Mouse (Mus musculus) embryonic facial prominence, embryonic 13.5 days (tissue): ENCODE results near the gene Fam122a. TPM values are rescaled to one million over a fixed set of nuclear protein-coding genes. Genes with fewer than 3 reads are reported as not detected.

Experiments
- ATAC-seq: fragments of 200-750 bp; cut with Nextera tagmentation; 2 replicates; pipeline ENCODE4 v1.8.0; 2017; ENCODE audit warnings: low read depth; ENCODE audit not compliant: insufficient number of reproducible peaks, insufficient read depth, low FRiP score, low TSS enrichment
- H3K27ac ChIP-seq: fragments of 300-500 bp; sonication (generic); 2 replicates; pipeline ENCODE4 v1.5.1; 2015; ENCODE audit warnings: moderate library complexity, mild to moderate bottlenecking, inconsistent platforms
- H3K27me3 ChIP-seq: fragments of 300-500 bp; sonication (generic); 2 replicates; pipeline ENCODE4 v1.6.1; 2015; ENCODE audit warnings: mild to moderate bottlenecking, inconsistent platforms
- H3K36me3 ChIP-seq: fragments of 300-500 bp; sonication (generic); 2 replicates; pipeline ENCODE4 v1.6.1; 2015; ENCODE audit warnings: mild to moderate bottlenecking, inconsistent platforms
- H3K4me1 ChIP-seq: fragments of 300-500 bp; sonication (generic); 2 replicates; pipeline ENCODE4 v1.6.1; 2015; ENCODE audit warnings: inconsistent platforms
- H3K4me2 ChIP-seq: fragments of 300-500 bp; sonication (generic); 2 replicates; pipeline ENCODE4 v1.6.1; 2015; ENCODE audit warnings: moderate library complexity, mild to moderate bottlenecking, inconsistent platforms
- H3K4me3 ChIP-seq: fragments of 300-500 bp; sonication (generic); 2 replicates; pipeline ENCODE4 v1.5.1; 2015; ENCODE audit warnings: mild to moderate bottlenecking, inconsistent platforms
- H3K9ac ChIP-seq: fragments of 300-500 bp; sonication (generic); 2 replicates; pipeline ENCODE4 v1.6.1; 2015; ENCODE audit warnings: mild to moderate bottlenecking, inconsistent platforms
- H3K9me3 ChIP-seq: fragments of 300-500 bp; sonication (generic); 2 replicates; pipeline ENCODE4 v1.6.1; 2016; ENCODE audit warnings: inconsistent platforms
- WGBS: fragments of 180-500 bp; shearing (Covaris S2); methylation state at CpG from one replicate; pipeline ENCODE4 v1.1.7; 2015; ENCODE audit warnings: mixed read lengths; 5-methylcytosine and 5-hydroxymethylcytosine counted together
- polyA plus RNA-seq: library from polyadenylated mRNA; unstranded; fragments of >200 nt; fragmentation: Nextera tagmentation; extraction: Ambion mirVana; gene quantifications from 2 replicates; pipeline ENCODE4 v1.2.1, GENCODE M21; 2015

Fam122a gene
- 58.2 and 59.4 TPM in 2 replicates for polyA plus RNA-seq

DNA sequence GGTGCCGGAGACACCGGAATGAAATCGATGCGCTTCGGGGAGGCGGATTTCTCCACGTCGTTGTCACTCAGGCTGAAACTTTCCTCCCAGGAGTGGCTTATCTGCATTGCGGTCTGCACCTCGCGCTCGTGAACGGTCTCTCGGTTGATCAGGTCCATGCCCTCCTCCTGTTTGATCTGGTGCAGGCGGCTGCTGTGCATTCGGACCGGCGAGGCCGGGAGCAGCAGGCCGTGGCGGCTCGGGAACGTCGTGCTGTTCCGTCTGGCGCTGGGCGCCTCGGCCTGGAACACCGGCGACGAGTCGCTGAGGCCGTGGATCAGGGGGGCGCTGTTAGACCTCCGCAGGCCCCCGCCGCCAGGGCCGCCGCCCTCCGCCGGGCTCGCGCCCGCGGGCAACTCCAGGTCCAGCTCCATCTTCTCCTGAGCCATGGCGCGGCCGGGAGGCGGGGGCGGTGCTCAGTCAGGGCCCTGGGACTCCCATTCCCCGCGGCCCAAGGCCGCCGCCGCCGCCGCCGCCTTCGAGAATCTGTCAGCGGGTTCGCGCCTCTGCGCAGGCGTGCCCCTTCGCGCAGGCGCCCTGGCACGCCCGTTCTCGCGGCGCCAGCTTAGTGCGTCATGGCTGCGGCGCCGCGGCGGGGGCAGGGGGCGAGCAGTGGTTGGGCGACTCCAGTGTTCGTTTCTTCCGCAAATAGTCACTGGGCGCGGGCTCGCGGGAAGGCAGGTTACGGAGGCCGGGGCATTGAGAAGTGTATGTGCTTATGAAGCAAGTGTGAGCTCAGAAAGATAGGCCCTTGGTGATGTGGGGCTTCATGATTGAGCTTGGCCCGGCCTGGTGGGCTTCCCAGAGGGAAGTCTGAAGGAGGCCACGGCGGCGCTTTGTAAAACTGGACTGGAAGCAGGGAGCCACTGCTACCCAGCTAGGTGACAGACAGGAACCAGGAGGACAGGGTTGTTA is at the start of gene Fam122a:
TSS of gene Fam122a (minus strand) at position 428 of the 954 bp plus-strand sequence.
- peak within 1 kb of the TSS; percentile 80 for H3K4me3 ChIP-seq
- peak within 1 kb of the TSS; percentile 64 for H3K4me2 ChIP-seq
- peak within 1 kb of the TSS; percentile 88 for H3K9ac ChIP-seq
- H3K36me3 ChIP-seq, result no peaks in the 10 kb centered on the region
- under 1% methylated on average over 90 of the region's 92 CpGs for WGBS
- peaks cover 13% of the 10 kb centered on the region for H3K4me1 ChIP-seq
- no peaks in the 10 kb centered on the region for H3K27me3 ChIP-seq
- ATAC-seq, result peak; percentile 92
- H3K27ac ChIP-seq, result peak within 1 kb of the TSS; percentile 91
- no peaks in the 10 kb centered on the region for H3K9me3 ChIP-seq

DNA sequence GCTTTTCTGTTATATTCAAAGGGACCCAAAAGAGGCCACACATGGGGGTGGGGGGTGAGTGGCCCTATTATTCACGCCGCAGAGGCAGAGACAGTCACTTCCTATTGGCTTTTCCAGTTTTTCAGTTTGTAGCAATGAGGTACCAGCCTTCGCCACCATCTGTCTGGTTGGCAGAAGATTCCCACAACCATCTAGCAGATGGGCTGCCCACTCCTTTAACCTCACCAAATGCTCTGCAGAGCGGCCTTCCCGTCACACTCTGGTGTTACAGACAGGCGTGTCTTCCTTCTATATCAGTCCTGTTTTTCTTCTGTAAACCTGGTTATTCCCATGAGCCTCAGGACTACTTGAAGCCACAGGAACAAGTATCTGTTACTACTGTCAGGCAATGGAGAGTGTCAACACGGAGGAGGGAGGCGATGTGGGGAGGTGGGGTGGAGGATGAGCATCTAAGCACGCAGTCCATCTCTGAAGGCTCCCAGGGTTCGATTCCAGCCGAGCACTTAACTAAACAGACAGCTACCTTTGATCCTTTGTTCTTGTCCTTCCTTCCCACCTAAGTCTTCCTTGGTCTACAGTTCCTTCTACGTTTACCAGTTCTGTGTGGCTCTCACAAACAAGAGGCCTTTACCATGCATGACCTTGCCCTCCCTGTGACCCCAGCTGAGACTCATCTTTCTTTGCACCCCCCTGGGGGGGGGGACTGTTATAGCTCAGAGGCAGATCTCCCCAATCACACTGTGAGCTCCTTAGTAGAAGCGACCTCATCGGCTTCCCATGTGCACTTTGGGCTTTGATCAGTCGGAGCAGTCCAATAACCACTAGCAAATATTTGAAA is 46.5 kb upstream of the Fam122a start:
- 81% methylated on average over 15 of the region's 15 CpGs for WGBS

DNA sequence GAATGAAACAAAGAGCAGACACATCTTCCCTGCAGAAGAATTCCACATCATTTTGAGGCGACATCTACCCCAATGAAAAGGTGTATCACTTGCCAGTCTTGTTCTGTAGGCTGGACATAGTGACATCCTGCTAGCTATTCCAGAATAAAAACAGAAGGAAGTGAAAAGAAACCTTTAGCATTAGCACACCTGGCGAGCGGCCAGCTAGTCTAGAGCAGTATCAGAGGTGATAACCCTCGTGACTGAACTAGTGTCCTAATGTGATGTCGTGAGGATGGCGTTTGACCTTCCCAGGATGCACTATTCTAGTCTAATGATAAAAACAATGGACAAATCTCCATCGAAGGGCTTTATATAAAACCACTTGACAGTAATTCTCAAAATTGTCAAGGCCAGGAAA is 44.8 kb upstream of the Fam122a start:
- Histone ChIP-seq H3K4me1 (no peaks in the 10 kb centered on the region), H3K9me3 (no peaks in the 10 kb centered on the region), H3K4me3 (no peak overlapping the region), H3K9ac (no peak overlapping the region), H3K27ac (no peak overlapping the region), H3K27me3 (no peaks in the 10 kb centered on the region), H3K4me2 (no peak overlapping the region), H3K36me3 (no peaks in the 10 kb centered on the region)
- 88% methylated on average over 7 of the region's 7 CpGs for WGBS
- ATAC-seq, result no peak

More for the DNA sequence above, 46.5 kb upstream of the Fam122a start:
- Histone ChIP-seq H3K27ac (no peak overlapping the region), H3K9me3 (no peaks in the 10 kb centered on the region), H3K4me2 (no peak overlapping the region), H3K36me3 (no peaks in the 10 kb centered on the region), H3K27me3 (no peaks in the 10 kb centered on the region), H3K4me3 (no peak overlapping the region), H3K9ac (no peak overlapping the region), H3K4me1 (no peaks in the 10 kb centered on the region)
- ATAC-seq, result no peak

DNA sequence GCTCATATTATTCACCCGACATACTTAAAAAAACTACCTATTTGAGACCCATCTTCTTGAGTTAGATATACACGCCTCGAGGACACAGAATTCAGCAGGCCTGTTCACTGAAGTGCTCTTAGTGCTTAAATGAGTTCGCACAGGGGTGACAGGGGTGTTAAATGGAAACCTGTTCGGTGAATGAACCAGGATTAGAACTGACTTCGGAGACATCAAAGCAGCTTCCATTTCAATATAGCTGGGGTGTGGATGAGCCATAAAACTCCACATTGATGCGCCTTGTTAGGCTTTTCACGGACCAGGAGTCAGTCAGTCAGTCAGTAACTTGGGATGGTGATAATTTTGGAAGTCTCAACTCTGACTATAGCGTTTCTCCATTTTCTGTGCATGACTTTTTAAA is 44.0 kb upstream of the Fam122a start:
- whole genome bisulfite sequencing, result 84% methylated on average over 9 of the region's 9 CpGs
- H3K4me3 ChIP-seq, result no peak overlapping the region
- H3K9ac ChIP-seq, result no peak overlapping the region
- H3K27me3 ChIP-seq, result no peaks in the 10 kb centered on the region
- no peak overlapping the region for H3K27ac ChIP-seq
- H3K4me2 ChIP-seq, result no peak overlapping the region
- H3K9me3 ChIP-seq, result no peaks in the 10 kb centered on the region
- H3K4me1 ChIP-seq, result no peaks in the 10 kb centered on the region
- ATAC-seq, result no peak
- H3K36me3 ChIP-seq, result no peaks in the 10 kb centered on the region

DNA sequence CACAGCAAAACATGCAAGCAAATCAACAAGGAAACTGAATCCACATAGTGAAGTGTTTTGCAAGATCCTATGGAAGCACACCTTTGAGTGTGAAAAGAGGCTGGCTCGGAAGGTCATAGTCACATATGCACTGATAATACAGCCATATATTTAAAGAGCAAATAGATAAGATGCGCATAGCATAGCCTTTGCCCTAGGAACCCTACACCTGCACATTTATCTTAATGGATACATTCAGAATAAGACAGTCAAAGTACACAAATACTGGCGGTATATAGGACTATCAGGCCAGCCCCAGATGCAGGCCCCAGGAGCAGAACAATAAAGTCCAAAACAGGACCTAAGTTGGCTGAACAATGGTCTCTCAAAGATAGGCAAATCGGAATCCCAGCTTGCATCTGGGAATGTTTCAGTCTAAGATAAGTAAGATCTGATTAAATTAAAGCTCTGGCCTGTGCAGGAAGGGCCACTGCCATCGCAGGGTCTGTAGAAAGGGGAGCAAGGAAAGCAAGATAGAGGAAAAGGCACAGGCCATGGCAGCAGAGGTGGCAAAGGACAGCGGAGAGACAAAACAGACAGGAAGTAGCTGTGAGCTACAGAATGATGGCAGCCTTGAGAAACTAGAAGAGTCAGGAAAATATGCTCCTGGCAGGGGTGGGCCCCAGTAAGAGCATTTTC is 42.7 kb upstream of the Fam122a start:
- no peaks in the 10 kb centered on the region for H3K36me3 ChIP-seq
- no peak overlapping the region for H3K9ac ChIP-seq
- H3K9me3 ChIP-seq, result no peaks in the 10 kb centered on the region
- no peak overlapping the region for H3K27ac ChIP-seq
- ATAC-seq, result no peak
- no peaks in the 10 kb centered on the region for H3K4me1 ChIP-seq
- no peaks in the 10 kb centered on the region for H3K27me3 ChIP-seq
- no peak overlapping the region for H3K4me3 ChIP-seq
- no peak overlapping the region for H3K4me2 ChIP-seq
- 88% methylated on average over 6 of the region's 6 CpGs for WGBS

DNA sequence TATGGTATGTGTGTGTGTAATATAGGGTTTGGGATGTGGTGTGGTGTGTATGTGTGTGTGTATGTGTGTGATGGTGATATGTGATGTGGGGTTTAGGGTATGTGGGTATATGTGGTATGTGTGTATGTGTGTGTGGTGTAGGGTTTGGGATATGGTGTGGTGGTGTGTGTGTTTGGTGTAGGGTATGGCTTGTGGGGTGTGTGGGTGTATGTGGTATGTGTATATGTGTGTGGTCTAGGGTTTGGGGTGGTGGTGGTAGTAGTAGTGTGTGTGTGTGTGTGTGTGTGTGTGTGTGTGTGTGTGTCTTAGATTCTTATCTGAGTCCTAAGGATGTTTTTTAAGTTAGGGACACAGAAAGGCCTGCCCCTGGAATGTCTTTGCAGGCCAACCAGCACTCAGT is 41.2 kb upstream of the Fam122a start:
- Histone ChIP-seq H3K4me2 (no peak overlapping the region), H3K4me1 (no peaks in the 10 kb centered on the region), H3K9ac (no peak overlapping the region), H3K27ac (no peak overlapping the region), H3K9me3 (no peaks in the 10 kb centered on the region), H3K4me3 (no peak overlapping the region), H3K27me3 (no peaks in the 10 kb centered on the region), H3K36me3 (no peaks in the 10 kb centered on the region)
- ATAC-seq, result peak; percentile 64; the same call in 1 of the 2 replicates

DNA sequence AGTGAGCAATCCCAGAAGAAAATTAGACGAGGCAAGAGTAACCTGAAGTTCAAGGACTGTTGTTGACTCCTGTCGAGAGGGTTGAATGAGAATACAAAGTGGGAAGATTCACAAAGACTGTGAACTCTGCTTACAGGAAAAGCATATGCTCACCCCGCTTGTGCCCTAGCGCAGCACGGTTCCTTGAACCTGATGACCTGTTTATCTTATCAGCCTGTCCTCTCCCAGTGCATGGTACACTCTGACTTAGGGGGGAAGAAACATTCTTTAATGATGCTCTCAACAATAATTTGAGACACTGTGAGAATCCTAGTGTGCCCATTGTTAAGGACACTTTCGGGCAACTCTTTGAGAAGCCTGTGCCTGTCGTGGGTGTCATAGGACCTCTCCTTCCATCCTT is 39.9 kb upstream of the Fam122a start:
- no peaks in the 10 kb centered on the region for H3K4me1 ChIP-seq
- no peaks in the 10 kb centered on the region for H3K36me3 ChIP-seq
- H3K9ac ChIP-seq, result no peak overlapping the region
- no peaks in the 10 kb centered on the region for H3K27me3 ChIP-seq
- no peak overlapping the region for H3K4me2 ChIP-seq
- no peak for ATAC-seq
- WGBS, result 87% methylated on average over 7 of the region's 7 CpGs
- H3K9me3 ChIP-seq, result no peaks in the 10 kb centered on the region
- no peak overlapping the region for H3K4me3 ChIP-seq
- H3K27ac ChIP-seq, result no peak overlapping the region

DNA sequence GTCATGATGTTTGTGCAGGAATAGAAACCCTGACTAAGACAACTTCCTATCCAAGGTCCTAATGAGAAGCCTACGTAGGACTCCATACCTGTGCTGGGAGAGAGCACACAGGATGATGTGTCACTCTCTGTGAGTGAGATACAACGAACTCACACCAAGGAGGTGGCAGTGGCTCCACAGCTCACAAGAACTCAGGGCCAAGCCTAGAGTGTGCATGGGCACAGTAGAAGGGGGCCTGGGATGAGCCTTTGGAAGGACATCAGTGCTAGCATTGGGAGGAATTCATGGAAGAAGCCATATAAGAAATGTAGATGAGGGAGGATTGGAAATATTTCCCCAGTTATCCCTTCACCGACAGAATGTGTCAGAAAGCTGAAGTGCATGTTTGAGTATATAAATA is 38.8 kb upstream of the Fam122a start:
- ATAC-seq, result no peak
- 91% methylated on average over 3 of the region's 3 CpGs for WGBS
- Histone ChIP-seq H3K4me2 (no peak overlapping the region), H3K27me3 (no peaks in the 10 kb centered on the region), H3K9me3 (no peaks in the 10 kb centered on the region), H3K4me3 (no peak overlapping the region), H3K36me3 (no peaks in the 10 kb centered on the region), H3K4me1 (no peaks in the 10 kb centered on the region), H3K27ac (no peak overlapping the region), H3K9ac (no peak overlapping the region)

DNA sequence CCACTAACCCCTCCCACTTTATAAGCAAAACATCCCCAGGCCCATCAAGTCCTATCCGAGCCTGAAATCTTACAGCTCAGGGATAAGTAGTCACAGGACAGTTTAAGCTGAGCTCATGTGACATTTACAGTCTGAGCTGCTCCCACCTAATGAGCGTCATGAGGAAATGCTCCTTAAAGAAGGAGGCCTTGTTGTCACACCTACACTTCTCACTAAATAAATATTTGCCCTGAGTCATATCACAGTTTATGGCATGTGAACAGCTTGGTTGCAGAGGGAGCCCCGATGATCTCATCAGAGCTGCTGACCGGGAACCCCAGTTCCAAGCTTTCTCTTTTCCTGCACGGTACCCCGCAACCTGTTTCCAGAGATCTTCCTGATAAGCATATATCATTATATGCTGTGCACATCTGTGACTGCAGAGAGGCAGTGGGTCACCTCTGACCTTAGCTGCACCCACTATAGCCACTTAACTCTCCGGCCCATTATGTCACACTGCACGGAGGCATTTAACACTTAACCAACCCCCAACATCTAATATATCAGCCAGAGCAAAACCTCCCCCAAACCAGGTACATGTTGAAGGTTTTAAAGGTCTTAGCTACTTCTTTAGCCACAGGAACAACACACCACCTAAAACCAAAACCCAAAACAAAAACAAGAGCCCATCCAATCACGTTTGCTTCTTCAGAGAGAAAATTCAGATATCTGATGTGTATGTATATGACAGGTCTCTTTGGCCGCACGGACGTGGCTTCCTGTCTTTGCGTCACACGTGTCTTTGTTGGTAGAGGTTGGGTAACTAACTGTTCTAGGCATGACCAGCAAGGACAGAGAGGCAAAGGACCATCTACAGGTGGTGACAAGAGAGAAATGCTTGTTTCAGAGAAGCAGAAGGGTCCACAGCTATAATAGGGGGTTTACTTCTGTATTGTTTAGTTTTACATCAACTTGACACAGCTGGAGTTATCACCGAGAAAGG is 37.8 kb upstream of the Fam122a start:
- Histone ChIP-seq H3K27me3 (no peaks in the 10 kb centered on the region), H3K27ac (no peak overlapping the region), H3K4me1 (no peaks in the 10 kb centered on the region), H3K9me3 (no peaks in the 10 kb centered on the region), H3K9ac (no peak overlapping the region), H3K4me2 (no peak overlapping the region), H3K36me3 (no peaks in the 10 kb centered on the region), H3K4me3 (no peak overlapping the region)
- no peak for ATAC-seq
- WGBS, result 78% methylated on average over 15 of the region's 15 CpGs

DNA sequence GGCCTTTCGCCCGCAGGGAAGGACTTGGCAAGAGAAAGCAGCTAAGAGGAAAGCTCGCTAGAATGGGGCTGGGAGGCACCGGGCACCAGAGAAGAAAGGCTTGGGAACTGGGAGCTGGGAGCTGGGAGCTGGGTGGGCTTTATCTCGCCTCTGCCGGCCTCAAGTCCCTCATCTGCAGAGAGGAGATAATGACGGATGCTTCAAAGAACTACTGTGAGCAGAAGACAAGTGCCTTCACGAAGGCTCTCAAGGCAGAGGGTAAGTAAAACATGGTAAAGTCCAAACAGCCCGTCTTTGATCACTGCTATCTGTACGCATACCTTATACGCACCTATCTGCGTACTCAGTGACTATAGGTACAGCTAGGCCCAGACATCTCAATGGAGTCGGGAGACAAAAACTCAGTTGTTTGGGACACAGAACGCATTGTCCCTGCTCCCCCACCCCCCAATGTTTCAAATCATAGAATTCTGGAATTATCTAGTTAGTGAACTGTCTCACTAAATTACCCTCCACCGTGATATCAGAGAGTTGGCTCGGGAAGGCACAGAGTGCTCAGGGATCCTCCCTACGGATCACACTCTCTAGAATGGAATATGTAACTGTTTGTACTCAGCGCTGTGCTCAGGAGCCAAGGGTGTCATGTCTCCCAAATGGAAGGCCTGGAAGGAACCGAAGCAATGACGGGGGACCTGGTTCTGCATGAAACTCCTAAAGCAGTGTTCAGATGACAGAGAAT is 36.1 kb upstream of the Fam122a start:
- no peak overlapping the region for H3K27ac ChIP-seq
- ATAC-seq, result no peak
- WGBS, result 83% methylated on average over 20 of the region's 20 CpGs
- no peaks in the 10 kb centered on the region for H3K36me3 ChIP-seq
- no peaks in the 10 kb centered on the region for H3K4me1 ChIP-seq
- no peaks in the 10 kb centered on the region for H3K27me3 ChIP-seq
- no peak overlapping the region for H3K9ac ChIP-seq
- H3K9me3 ChIP-seq, result no peaks in the 10 kb centered on the region
- H3K4me3 ChIP-seq, result no peak overlapping the region
- H3K4me2 ChIP-seq, result no peak overlapping the region
